Mouse (Mus musculus): ENCODE data around the gene Zfp37.
A peak's percentile ranks its signal among the peaks of the same experiment; 100 is the strongest.
"Not testable (repeated sequence)": the region's sequence is repeated elsewhere in the genome, so short reads cannot be mapped to it uniquely, and the experiment has no call there.

Gene Zfp37

GRCm38 (mm10) chr4:62230769-62231168, at the start of gene Zfp37:
Gene Zfp37, minus strand, starts transcription at chr4:62231047.
- peak in 1 of 2 experiments; percentile 16 for DNase-seq (ENCODE audit: low spot score in 2 of 2)

- peak in 1 of 2 experiments; percentile 2 for DNase-seq (ENCODE audit: low spot score in 2 of 2)
Observed at GRCm38 (mm10) chr4:62278081-62278480, 47.2 kb upstream of the Zfp37 start.

- DNase-seq (ENCODE audit: low spot score in 2 of 2): peak in 1 of 2 experiments; percentile 6
Observed at GRCm38 (mm10) chr4:62277222-62277621, 46.4 kb upstream of the Zfp37 start.

DNA sequence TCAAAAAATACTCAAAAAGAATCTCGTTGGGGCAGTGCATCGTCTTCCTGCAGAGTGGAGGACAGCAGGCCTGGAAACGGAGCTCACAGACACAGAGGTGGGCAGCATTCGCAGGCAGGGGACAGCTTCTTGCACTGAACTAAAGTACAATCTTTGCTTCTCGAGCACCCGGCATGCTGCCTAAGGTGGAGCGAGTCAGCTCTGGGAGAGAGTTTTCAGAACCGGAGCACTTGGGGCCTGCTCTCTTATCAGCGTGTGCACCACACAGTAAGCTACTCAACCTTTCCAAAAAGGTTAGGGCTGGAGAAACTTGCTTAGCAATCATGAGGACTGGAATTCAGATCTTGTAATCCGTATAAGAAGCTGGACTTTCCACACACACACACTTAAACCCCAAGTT, 45.8 kb upstream of the Zfp37 start:
- peak in 1 of 2 experiments; percentile 7 for DNase-seq (ENCODE audit: low spot score in 2 of 2)

DNA sequence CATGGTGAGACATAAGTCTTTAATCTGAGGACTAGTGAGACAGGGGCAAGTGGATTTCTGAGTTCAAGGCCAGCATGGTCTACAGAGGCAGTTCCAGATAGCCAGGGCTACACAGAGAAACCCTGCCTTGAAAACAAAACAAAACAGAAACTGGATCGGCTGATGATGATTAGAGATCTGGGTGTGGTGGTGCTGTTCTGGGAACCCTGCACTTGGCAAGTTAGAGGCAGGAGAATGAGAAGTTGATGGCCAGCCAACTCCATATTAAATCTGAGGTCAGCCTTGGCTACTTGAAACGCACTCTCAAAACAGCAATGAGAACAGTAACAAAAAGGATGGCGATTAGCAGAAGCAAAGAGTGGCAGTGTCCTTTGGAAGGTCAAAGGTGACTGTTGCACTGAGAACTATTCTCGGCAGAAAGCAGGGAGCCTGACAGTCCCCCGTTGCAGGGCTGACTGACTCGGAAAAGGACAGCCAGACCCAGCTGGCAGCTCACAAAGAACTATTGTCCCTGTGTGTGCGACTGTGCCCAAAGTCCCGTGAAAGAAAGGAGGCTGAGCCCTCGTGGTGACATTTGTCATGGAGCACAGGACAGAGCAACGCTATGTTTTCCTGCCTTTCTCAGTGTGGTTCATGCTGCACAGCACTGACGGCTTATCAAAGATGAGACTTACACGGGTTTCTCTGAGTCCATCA, 44.1 kb upstream of the Zfp37 start:
- DNase-seq (ENCODE audit: low spot score in 2 of 2): peak in 1 of 2 experiments; percentile 9

- DNase-seq (ENCODE audit: low spot score in 2 of 2): peak in 1 of 2 experiments; percentile 4
Observed at GRCm38 (mm10) chr4:62273916-62274315, 43.1 kb upstream of the Zfp37 start.

- DNase-seq (ENCODE audit: low spot score in 2 of 2): peak in 1 of 2 experiments; percentile 9
Observed at GRCm38 (mm10) chr4:62272696-62273095, 41.8 kb upstream of the Zfp37 start.

DNA sequence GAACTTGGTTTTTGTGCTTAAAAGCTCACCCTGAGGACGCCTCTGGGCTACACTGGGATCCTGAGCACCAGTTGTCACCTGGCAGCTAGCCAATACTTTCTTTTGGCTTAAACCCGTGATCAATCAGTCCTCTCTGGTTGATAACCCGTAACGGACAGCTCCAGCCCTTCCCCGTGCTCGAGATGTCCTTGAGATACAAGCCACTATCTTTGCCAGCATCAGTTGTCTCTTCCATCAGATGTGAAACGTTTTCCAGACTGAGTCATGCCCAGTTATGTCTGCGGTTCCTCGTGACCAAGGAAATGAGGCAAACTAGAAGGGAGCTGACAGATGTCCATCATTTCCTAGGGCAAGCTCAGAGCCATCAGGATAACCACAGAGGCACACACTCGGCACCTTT, 36.3 kb upstream of the Zfp37 start:
- DNase-seq (ENCODE audit: low spot score in 2 of 2): no peak

- DNase-seq (ENCODE audit: low spot score in 2 of 2): not testable (repeated sequence)
Observed at GRCm38 (mm10) chr4:62266016-62266415, 35.2 kb upstream of the Zfp37 start.

DNA sequence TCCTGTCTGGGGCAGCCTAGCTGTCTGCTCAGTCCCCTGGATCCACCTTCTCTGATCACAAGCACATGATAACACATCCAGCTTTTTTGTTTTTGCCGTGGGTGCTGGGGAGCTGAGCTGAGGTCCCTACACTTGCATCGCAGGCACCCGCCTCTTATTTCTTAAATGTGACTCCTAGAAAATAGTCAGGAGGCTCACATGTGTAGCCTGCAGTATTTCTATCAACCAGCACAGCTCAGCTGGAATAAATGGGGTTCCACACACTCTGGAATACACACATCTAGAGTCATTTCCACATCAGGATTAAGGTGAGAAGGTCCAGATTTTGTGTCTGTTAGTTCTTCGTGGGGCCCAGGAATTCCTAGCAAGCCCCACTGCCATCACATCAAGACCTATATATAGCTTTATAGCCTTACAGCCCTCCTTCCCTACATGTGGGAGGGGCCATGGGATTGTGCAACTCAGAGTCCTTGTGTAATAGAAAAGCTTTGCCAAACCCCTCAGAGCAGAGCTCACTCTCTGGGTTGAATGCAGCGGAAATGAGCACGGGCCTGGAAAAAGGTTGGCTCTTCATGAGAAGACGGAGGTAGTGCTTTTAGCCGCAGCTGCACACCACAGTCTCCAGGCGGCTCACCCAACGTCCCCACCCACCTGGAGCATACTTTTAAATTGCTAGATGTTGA, 34.4 kb upstream of the Zfp37 start:
- DNase-seq (ENCODE audit: low spot score in 2 of 2): no peak

DNA sequence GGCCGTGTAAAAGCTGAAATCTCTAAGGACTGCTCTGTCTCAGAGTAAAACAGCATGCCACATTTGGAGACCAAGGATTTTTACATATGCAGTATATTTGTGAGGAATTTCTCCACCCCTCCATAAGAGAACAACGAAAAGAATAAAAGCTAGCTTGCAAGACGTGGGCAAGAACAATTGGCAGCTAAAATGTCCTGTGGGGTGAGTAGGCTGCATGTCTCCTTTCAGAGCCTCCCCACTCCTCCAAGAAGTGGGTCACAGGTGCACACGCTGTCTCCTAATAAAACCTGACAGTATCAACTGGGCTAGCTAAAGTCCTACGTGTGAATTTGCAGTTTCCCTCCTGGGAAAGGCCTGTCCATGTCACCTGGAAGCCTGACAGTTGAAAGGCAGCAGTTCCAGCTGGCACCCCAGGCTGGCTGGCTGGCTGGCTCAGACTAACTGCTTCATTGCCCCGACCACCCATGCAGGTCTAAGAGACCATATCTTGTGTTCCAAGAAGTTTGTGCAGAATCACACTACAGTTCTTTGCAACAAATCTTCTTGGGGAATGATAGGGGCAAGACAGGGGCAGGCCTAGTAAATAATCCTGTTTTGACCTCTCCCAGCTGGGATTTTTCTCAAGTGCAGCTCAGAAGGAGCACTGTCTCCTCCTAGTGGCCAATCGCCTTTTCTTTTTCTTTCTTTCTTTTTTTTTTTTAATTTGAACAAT, 32.4 kb upstream of the Zfp37 start:
- DNase-seq (ENCODE audit: low spot score in 2 of 2): no peak

- no peak for DNase-seq (ENCODE audit: low spot score in 2 of 2)
Observed at GRCm38 (mm10) chr4:62262276-62262675, 31.4 kb upstream of the Zfp37 start, which contains the start of gene Slc31a2. Gene Slc31a2, plus strand, starts transcription at chr4:62262562.

- peak in 1 of 2 experiments; percentile 64 for DNase-seq (ENCODE audit: low spot score in 2 of 2)
Observed at GRCm38 (mm10) chr4:62256931-62257330, 26.1 kb upstream of the Zfp37 start.

DNA sequence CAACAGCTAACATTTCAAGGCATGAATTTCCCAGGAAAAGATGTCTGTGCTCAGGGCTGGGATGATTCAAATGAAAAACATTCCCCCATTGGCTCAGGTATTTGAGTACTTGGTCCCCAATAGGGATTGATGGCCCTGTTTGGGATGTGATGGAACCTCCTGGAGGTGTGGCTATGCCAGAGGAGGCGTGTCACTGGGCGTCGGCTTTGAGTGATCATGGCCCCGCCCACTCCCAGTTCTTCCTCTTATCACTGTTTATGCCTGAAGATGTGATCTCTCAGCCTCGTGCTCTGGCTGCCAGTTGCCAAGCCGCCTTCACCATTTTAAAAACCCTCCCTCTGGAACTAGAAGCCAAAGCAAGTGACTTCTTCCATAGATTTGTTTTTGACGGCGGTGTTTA, 23.7 kb upstream of the Zfp37 start:
- DNase-seq (ENCODE audit: low spot score in 2 of 2): no peak

GRCm38 (mm10) chr4:62251776-62252175, 20.9 kb upstream of the Zfp37 start:
- DNase-seq (ENCODE audit: low spot score in 2 of 2): no peak

- DNase-seq (ENCODE audit: low spot score in 2 of 2): peak in 1 of 2 experiments; percentile 29
Observed at GRCm38 (mm10) chr4:62250896-62251544, 20.2 kb upstream of the Zfp37 start.

- DNase-seq (ENCODE audit: low spot score in 2 of 2): peak in 1 of 2 experiments; percentile 50
Observed at GRCm38 (mm10) chr4:62248328-62248727, 17.5 kb upstream of the Zfp37 start.

GRCm38 (mm10) chr4:62240586-62240985, 9.7 kb upstream of the Zfp37 start:
- no peak for DNase-seq (ENCODE audit: low spot score in 2 of 2)

DNA sequence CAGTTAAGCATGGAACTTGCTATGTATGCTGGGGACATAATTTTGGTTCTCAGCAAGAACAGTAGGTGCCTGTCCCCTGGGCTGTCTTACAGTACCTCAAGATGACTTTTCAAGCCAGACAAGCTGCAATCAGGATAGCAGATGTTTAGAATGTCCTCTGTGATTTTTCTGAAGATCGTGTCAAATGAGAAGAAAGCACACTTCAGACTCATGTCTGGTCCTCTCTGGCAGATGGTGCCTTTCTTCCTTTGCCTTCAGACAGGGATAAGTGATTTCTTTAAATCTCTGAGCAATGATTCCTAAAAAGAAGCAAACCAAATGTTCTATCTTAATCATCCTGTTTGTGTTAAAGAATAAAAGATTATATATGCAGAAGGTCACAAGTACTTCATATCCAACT, 694 bp downstream of the Zfp37 start:
- DNase-seq (ENCODE audit: low spot score in 2 of 2): no peak

- DNase-seq (ENCODE audit: low spot score in 2 of 2): peak in 1 of 2 experiments; percentile 19
Observed at GRCm38 (mm10) chr4:62229448-62229847, 1.4 kb downstream of the Zfp37 start.

DNA sequence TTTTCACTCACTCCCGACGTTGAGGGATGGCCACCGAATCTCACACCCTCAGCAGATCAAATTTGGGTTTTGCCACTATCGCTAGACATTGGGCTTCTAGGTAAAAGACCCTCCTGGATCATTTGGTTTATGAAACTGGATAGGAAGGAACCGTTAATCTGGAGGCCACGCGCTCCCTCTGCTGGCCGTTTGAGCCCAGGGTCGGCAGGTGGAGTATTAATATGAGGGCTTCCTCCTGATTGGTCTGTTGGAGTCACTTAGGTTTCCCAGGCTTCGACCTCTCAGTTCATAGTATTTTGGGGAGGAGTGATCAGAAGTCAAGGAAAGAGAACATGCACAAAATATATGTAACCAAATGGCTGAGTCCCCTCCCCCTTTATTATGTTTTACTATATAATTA, 2.5 kb downstream of the Zfp37 start:
- peak in 1 of 2 experiments; percentile 45 for DNase-seq (ENCODE audit: low spot score in 2 of 2)

GRCm38 (mm10) chr4:62213490-62213889, 17.4 kb downstream of the Zfp37 start:
- no peak for DNase-seq (ENCODE audit: low spot score in 2 of 2)

Data from spleen, postnatal 10 days (tissue).